Mouse (Mus musculus): Measurements from ENCODE around the gene Gm20388. TPM values are rescaled to one million over a fixed set of nuclear protein-coding genes. Genes with fewer than 3 reads are reported as not detected.
A peak's percentile ranks its signal among the peaks of the same experiment; 100 is the strongest.
"Not testable (repeated sequence)": the region's sequence is repeated elsewhere in the genome, so short reads cannot be mapped to it uniquely, and the experiment has no call there.

The Gm20388 gene
- total RNA-seq, 2 experiments from 2014 or later: 2.4 to 2.6 TPM

DNA sequence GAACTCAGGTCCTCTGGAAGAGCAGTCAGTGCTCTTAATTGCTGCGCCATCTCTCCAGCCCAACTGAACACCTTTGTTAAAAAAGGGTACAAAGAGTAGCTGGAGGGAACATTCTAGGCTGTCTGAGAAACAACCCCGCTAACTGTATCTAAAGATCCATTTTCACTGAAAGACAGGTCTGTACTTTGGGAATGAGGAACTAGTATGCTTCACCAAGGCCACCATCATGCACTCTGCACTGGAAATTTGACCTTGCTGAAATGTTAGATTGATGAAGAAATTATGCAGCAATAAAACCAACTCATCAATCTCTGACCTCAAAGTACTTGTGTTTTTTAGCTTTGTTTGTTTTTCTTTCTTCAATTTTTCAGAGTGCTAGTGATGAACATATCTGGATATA is 3113.6 kb downstream of the Gm20388 start:
- DNase-seq (ENCODE audit: extremely low spot score in 1 of 2, low spot score in 2 of 2): no peak
- TF ChIP-seq CTCF (IDR thresholded peaks at IDR 0.05): no peak
- H3K4me3 ChIP-seq: no peak overlapping the region
- H3K27ac ChIP-seq: no peak overlapping the region
- intact Hi-C loops (cut with DNase I): no loop called here

DNA sequence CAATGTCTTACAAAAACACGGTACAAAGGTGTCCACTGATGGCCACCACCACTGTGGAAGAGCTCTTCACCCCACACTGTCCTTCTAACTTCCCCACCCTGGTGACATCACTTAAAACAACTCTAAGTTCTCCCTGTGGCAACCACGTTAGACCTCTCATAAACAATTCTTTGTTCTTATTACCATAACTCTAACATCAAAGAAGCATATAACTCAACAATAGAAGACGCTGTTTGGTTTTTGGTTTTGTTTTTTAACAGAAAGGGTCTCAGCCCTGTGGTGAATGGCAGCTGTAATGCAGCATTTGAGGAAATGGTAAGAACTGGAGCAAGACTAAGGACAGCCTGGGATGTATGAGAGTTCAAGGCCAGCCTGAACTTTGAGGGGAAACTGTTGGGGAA is 3115.3 kb downstream of the Gm20388 start:
- intact Hi-C loops (cut with DNase I): no loop called here
- TF ChIP-seq CTCF (IDR thresholded peaks at IDR 0.05): no peak
- Histone ChIP-seq H3K27ac (no peak overlapping the region), H3K4me3 (no peak overlapping the region)
- DNase-seq (ENCODE audit: extremely low spot score in 1 of 2, low spot score in 2 of 2): no peak

DNA sequence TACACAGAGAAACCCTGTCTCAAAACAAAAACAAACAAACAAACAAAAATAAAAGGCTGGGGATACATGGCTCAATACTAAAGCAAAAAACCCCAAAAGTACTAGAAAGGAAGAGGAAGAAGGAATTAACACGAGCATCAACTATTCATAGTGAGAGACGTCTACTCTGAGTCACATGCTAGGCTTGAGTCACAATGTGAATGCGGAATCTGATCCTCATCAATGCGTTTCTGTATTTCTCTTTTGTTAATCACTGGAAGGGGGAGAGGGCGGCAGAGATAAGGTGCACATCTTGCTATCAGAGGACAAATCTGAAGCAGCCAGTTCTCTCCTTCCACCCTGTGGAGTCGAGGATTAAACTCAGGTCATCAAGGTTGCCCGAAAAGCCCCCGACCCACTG is 3117.1 kb downstream of the Gm20388 start:
- intact Hi-C loops (cut with DNase I): no loop called here
- no peak for TF ChIP-seq CTCF (IDR thresholded peaks at IDR 0.05)
- Histone ChIP-seq H3K4me3 (no peak overlapping the region), H3K27ac (no peak overlapping the region)
- no peak for DNase-seq (ENCODE audit: extremely low spot score in 1 of 2, low spot score in 2 of 2)

DNA sequence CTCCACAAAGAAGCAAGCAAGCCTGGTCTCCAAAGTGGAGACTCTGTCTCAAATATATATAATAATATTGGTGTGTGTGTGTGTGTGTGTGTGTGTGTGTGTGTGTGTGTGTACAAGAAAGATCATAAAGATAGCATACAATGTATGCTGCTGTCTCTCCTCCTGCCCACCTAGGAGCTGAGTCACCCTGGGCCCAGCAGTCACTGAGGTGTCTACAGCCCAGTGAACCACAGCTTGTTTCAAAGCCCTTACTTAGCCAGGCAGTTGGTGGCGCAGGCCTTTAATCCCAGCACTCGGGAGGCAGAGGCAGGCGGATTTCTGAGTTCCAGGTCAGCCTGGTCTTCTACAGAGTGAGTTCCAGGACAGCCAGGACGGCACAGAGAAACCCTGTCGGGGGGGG is 3119.4 kb downstream of the Gm20388 start:
- intact Hi-C loops (cut with DNase I); H3K4me3 ChIP-seq; DNase-seq (ENCODE audit: extremely low spot score in 1 of 2, low spot score in 2 of 2); H3K27ac ChIP-seq: not testable (repeated sequence)

DNA sequence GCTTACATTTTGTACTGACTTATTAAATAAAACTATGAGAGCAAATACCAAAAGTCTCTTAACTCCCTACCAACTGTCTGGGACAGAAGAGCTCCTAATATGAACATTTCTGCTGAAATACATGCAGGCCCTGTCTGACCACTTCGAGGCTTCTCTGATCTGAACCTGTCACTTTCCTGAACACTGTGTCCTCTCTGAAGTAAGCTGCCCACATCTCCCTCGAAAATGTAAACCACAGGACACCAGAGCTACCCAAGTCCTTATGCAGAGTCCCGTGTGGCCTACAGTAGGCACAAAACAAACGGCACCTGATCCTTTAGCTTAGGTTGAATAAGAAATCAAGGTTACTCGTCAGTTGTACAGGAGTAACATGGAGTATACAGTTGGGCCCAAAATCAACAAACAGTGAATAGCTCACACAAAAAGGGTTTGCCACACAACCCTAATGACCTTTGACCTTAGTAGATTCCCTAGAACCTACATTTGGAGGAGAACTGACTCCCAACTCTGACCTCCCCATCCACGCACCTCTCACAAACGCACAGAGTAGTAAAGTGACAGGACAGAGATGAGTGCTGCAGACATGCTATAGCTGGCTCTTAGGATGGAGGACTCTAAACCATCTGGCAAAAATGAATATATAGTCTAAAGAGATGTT is 3120.8 kb downstream of the Gm20388 start:
- TF ChIP-seq CTCF (IDR thresholded peaks at IDR 0.05): no peak
- intact Hi-C loops (cut with DNase I): no loop called here
- no peak overlapping the region for H3K4me3 ChIP-seq
- no peak for DNase-seq (ENCODE audit: extremely low spot score in 1 of 2, low spot score in 2 of 2)
- no peak overlapping the region for H3K27ac ChIP-seq

DNA sequence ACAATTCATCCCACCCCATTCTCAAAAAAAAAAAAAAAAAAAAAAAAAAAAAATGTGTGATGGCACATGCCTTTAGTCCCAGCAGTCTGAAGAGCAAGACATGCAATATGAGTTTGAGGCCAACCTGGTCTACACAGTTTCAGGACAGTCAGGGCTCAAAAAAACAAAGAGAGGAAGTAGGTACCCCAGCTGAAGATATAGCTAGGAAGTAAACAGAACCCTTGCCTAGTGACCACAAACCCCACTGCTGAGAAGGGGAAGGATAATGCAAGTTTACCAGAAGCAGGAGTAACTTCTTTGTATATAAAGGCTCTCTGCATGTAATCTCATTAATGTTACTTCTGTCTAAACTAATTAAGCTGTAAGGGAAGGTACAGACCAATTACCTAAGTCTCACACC is 3122.1 kb downstream of the Gm20388 start:
- Histone ChIP-seq H3K4me3 (no peak overlapping the region), H3K27ac (no peak overlapping the region)
- no peak for TF ChIP-seq CTCF (IDR thresholded peaks at IDR 0.05)
- intact Hi-C loops (cut with DNase I): no loop called here
- no peak for DNase-seq (ENCODE audit: extremely low spot score in 1 of 2, low spot score in 2 of 2)

DNA sequence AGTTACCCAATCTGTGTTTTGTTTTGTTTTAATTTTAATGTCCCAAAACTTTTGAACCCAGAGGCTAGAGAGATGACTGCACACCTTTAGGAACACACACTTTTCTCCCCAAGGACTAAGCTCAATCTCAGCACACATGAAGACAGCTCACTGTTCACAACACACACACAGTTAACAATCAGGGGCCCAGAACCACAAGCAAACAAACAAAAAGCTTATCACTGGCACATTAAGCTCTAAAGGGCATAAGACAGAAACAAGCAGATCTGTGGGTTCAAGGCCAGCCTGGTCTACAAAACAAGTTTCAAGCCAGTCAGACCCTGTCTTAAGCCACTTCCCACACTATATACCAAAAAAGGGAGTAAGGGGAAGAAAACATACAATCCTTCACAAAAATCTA is 3122.8 kb downstream of the Gm20388 start:
- Histone ChIP-seq H3K27ac (no peak overlapping the region), H3K4me3 (no peak overlapping the region)
- TF ChIP-seq CTCF (IDR thresholded peaks at IDR 0.05): no peak
- no peak for DNase-seq (ENCODE audit: extremely low spot score in 1 of 2, low spot score in 2 of 2)
- intact Hi-C loops (cut with DNase I): no loop called here

DNA sequence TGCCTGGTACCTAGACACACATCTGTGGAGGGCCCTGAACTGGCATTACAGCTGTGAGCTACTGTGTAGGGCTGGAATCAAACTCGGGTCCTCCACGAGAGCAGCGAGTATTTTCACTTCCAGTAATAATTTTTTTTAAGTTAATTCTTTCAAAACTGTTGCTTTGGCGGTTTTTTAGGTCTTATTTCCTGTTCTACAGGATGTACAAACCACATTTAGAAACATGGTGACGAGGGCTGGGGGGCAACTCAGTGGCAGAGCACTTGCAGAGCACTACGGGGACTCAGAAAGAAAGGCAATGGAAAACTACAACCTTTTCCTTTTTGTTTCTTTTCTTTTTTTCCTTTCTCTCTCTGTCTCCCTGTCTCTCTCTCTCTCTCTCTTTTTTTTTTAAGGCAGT is 3123.5 kb downstream of the Gm20388 start:
- intact Hi-C loops (cut with DNase I): no loop called here
- no peak for DNase-seq (ENCODE audit: extremely low spot score in 1 of 2, low spot score in 2 of 2)
- no peak for TF ChIP-seq CTCF (IDR thresholded peaks at IDR 0.05)
- no peak overlapping the region for H3K27ac ChIP-seq
- H3K4me3 ChIP-seq: no peak overlapping the region

DNA sequence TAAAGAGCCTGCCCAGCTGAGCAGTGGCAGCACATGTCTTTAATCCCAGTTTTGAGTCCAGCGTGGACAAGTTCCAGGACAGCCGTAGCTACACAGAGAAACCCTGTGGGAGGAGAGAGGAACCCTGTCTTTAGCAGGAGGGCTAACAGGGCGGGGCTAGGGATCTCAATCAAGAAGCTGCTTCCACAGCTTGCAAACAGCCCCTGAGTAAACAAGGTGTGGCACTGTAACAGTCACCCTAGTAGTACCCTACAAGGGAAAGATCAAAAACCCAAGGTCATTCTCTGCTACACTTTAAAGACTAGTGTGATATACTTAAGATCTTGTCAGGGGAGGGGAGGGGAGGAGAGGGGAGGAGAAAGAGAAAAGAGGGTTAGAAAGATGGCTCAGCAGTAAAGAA is 3126.3 kb downstream of the Gm20388 start:
- Histone ChIP-seq H3K27ac (no peak overlapping the region), H3K4me3 (no peak overlapping the region)
- no peak for TF ChIP-seq CTCF (IDR thresholded peaks at IDR 0.05)
- no peak for DNase-seq (ENCODE audit: extremely low spot score in 1 of 2, low spot score in 2 of 2)
- intact Hi-C loops (cut with DNase I): no loop called here

DNA sequence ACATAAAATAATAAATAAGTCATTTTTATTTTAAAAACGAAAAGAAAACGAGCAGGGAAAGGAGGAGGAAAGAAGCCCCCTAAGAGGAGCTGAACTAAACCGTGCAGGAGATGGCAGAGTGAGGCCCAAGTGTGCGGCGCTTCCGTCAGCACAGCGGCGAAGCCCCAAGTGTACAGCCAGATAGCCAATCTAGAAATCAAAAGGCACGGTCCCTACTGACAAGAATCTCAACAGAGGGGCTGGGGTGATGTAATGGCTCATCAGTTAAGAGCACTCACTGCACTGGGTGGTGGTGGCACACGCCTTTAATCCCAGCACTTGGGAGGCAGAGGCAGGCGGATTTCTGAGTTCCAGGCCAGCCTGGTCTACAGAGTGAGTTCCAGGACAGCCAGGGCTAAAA is 3126.8 kb downstream of the Gm20388 start:
- no peak for TF ChIP-seq CTCF (IDR thresholded peaks at IDR 0.05)
- DNase-seq (ENCODE audit: extremely low spot score in 1 of 2, low spot score in 2 of 2): no peak
- intact Hi-C loops (cut with DNase I): no loop called here

DNA sequence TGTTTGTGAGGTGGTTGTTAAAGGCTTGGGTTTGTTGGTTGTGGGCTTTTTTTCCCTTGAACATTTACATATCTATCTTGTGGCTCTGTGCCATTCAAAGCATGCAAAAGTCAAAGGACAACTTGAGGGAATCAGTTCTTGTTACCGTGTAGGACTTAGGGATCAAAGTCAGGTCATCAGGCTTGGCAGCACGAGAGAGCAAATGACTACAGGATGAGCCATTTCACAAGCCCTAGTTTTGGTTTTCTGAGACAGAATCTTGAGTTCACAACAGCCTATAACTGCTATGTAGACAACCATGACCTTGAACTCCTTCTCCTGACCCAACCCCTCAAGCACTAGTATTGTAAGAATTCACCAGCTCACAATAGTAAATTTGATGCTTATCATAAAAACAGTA is 3127.7 kb downstream of the Gm20388 start:
- no peak for DNase-seq (ENCODE audit: extremely low spot score in 1 of 2, low spot score in 2 of 2)
- no peak overlapping the region for H3K27ac ChIP-seq
- TF ChIP-seq CTCF (IDR thresholded peaks at IDR 0.05): no peak
- intact Hi-C loops (cut with DNase I): no loop called here
- H3K4me3 ChIP-seq: no peak overlapping the region

More for the DNA sequence above, 3126.8 kb downstream of the Gm20388 start:
- Histone ChIP-seq H3K27ac (no peak overlapping the region), H3K4me3 (no peak overlapping the region)

DNA sequence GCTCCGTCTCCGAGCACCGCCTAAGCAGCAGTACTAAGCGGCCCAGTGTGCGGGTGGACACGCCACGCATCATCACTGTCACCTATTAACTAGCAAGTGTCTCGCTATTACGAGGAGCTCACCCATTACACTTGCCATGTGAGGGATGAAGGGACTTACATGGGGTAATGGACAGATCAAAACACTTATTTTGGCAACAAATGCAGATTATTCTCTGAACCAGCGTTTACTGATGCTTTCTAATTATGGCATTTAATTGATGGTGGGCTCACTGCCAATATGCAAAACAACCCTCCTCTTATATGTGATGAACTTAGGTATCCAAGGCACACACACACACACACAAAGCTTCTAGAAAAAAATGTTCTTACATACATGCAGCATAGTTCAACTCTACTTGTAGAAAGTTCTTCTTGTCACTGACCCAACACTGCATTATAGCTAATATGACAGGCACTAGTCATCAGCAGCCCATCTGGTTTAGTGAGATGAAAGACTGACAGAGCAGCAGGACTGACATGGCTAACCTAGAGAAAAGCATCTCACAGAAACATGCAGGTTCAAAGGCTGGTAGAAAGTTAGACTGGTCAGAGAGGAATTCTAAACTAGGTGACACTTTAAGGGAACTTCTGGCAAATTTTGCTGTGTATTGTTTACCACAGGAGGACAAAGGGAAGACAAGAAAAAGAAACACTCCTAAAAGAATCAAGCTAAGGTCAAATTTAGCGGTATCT is 3128.9 kb downstream of the Gm20388 start:
- DNase-seq (ENCODE audit: extremely low spot score in 1 of 2, low spot score in 2 of 2): no peak
- H3K4me3 ChIP-seq: peak overlapping the region; percentile 98; the same call in 1 of the 2 replicates
- intact Hi-C loops (cut with DNase I): no loop called here
- TF ChIP-seq CTCF (IDR thresholded peaks at IDR 0.05): no peak
- no peak overlapping the region; the same call in 1 of the 2 replicates for H3K27ac ChIP-seq
